Mouse (Mus musculus): ENCODE results near the gene Slc47a1.

Gene Slc47a1

DNA sequence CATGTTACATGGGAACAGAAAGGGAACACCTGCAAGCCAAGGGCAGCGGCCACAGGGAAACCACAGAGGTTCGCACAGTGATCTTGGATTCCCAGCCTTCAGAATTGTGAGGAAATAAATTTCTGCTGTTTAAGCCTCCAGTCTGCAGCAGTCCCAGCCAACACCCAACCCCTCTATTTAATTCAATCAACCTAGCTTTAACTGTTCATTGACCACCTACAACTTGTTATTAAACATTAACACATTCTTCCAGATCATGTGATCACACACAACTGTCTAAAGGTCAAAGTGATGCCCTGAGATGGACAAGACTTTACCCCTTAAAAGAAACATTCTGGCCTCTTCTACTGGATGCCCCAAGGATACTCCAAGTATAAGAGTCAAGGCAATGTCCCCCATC lies 9.5 kb downstream of the Slc47a1 start:
- no peak for DNase-seq

DNA sequence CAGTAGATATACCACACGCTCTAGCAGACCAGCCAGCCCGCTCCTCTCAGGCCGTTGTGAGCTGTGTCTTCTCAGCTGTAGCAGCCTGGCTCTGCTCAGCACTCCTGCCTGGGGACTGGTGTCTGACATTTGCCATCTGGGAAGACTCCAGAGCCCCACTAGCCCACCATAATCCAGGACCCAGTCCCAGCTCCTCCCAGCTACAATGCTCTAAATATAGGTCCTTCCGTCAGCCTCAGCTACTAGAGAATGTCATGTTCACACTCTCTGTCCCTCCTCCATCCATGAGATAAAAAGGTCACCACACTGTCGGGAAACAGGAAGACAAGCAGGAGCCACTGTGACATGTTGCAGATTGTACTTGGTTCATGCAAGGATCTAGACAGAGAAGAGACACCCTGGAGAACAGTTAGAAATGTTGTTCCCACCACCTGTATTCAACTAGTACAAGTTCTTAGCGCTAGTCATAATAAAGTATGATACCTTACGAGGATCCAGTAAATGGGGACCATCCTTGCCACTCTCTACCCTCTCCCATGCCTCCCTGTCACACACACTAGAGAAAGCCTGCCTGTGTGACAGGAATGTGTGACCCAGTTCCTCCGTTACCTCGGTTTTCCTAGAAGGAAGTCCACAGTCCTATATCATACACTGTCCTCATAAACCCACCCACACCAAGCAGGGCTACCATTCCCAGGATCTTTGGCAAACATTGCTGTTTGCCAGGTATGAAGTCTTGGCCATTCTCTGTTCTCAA lies 11.4 kb downstream of the Slc47a1 start:
- peak; percentile 37 for DNase-seq

- no peak for DNase-seq
Observed at GRCm38 (mm10) chr11:61365938-61366337, 12.2 kb downstream of the Slc47a1 start.

GRCm38 (mm10) chr11:61364096-61364495 lies 14.0 kb downstream of the Slc47a1 start:
- no peak for DNase-seq

GRCm38 (mm10) chr11:61361515-61362190 lies 16.5 kb downstream of the Slc47a1 start:
- DNase-seq = no peak

- DNase-seq = no peak
Observed at GRCm38 (mm10) chr11:61356600-61356999, 21.5 kb downstream of the Slc47a1 start.

- no peak for DNase-seq
Observed at GRCm38 (mm10) chr11:61356111-61356510, 22.0 kb downstream of the Slc47a1 start.

DNA sequence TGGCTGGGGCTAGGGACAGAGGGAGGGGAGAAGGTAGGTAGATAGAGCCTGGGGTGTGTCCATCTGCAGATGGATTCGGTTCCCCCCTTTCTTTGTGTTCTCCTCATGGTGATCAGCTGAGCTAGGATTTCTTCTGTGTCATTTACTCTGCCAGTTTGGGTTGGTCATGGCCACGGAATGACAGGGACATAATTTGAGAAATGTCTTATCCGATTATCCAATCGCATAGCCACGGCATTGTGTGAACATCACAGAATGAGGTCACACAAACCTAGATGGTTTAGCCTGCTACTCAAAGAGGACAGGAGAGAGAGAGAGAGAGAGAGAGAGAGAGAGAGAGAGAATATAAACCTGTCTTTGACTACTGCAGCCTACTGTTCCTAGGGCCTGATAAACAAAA lies 22.8 kb downstream of the Slc47a1 start:
- DNase-seq = no peak

GRCm38 (mm10) chr11:61354346-61354745 lies 23.8 kb downstream of the Slc47a1 start:
- no peak for DNase-seq

GRCm38 (mm10) chr11:61353038-61353437 lies 25.1 kb downstream of the Slc47a1 start:
- no peak for DNase-seq

DNA sequence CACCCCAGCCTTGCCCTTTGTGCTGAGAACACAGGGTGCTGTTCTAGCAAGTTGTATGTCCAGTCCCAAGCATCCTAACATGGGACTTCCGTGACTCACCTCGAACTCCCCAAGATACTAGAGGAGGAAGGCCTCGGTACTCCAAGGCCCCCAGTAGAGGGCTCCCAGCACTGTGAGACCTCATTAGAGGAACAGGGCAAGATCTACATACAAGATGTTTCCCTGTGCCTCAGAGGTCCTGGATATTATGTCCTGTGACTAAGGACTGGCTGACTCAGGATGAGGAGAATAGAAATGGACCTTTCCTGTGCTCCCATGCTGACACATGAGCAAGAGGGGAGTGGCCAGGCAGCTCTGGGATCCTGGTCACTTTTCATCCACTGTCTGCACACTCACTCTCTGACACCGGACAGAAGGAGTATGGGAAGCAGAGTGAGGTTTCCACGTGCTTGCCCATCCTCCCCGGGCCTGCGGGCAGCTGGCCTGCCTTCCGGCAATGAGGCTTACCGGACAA lies 25.9 kb downstream of the Slc47a1 start:
- DNase-seq = peak; percentile 21

- DNase-seq = peak; percentile 83
Observed at GRCm38 (mm10) chr11:61349337-61349736, 28.8 kb downstream of the Slc47a1 start.

DNA sequence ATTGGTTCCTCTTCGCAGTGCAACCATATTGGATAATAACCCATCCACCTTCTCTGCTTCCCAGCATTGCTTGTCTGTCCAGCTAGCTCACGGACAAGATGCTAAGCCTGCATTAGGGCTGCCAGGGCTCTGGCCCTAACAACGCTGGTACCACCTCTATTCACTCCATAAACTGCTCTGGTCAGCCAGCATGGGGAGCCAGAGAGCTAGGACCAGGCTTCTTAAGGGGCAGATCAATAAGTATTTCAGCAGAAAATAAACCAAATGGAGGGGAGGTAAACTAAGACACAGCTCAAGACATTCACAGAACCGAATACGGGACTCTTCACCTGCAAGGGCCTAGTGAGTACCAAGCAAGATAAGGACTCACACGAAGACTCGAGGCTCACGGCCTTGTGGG lies 32.0 kb downstream of the Slc47a1 start:
- no peak for DNase-seq

DNA sequence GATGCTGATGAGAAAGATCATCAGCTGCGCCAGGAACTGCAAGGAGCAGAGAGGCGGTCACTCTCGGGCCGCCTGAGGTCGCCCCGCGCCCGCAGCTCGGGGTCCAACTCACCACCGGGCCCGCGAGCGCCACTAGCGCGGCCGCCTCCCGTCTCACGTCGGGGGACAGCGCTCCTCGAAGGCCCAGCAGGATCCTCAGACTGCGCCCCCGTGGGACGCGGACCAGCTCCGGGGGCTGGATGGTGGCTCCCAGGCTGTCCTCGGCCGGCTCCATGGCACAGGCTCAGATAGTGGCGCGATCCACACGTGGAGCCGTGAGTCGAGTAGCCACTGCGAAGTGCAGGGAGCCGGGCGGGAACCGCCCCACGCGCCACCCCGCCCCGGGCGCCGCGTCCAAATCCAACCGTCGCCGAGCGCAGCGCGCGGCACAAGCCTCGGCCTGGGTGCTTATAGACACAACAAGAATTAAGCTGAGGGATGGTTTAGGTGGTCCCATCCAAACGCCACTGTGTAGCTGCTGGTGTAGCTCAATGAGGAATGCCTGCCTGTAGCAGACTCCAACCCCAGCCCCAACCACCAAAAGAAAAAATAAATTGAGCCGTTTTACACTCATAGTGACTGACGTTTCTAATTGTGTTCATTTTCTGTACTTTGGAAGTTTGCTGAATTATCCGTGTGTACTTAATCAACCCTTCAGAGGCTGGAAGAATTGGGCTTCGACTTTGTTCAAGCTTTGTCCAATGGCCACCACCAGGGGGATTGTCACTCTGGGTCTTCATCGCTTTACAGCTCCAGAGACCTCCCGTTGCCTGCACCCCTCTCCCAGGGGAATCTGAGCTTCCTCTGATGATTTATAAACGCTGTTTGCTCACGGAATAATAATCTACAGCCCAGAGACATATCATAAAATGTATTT lies 35.4 kb downstream of the Slc47a1 start, which contains the start of gene Slc47a2:
Gene Slc47a2 (minus strand): TSS at position 356 of the 916 bp plus-strand sequence.
- peak; percentile 66 for DNase-seq

DNA sequence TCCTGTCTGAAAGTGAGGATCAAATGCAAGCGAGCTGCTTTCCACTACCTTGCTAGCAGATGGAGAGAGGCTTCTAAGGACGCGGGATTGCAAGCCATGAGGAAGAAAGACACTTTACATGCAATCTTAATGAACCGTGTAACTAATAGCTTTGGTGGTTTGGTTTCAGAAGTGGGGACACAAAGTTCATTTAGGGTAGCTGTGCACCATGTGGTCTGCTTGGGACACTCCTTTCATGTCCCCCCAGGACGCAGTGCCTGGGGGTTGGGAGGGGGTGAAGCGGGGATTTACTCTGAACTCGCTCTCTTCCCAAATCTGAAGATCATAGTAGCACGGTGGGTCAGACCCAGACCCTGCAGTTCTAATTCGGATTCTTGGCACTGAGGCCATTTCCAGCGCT lies 36.2 kb downstream of the Slc47a1 start:
- DNase-seq = no peak

DNA sequence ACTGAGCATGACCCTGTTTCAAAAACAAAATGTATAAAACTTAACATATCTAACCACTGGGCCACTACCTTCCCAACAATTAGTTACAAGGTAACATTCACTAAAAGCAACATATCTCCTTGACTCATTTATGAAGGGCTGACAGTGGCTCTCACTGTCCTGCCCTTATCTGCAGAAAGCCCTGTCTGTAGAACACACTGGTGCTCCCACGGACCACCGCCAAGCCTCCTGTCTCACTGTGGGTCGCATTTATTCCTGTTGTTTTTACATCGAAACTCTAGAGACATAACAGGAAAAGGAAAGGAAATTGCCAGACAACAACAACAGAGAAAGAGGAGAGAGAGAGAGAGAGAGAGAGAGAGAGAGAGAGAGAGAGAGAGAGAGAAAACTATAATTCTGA lies 36.9 kb downstream of the Slc47a1 start:
- DNase-seq = no peak

DNA sequence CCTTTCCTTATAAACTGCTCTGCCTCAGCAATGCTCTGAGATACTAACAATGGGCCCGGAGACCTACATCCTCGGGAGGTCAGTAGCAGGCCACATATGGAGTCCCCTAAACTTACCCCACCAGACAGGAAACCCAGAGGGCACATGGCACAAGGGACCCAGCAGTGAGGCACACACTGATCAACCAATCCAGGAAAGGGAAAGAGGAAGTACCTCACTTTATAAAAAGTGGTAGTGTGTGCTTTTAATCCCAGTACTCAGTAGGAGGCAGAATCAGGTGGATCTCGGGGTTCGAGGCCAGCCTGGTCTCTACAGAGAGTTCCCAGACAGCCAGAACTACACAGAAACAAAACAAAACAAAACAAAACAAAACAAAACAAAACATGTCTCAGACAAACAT lies 37.8 kb downstream of the Slc47a1 start:
- DNase-seq = no peak

- DNase-seq = no peak
Observed at GRCm38 (mm10) chr11:61337586-61337985, 40.6 kb downstream of the Slc47a1 start.

DNA sequence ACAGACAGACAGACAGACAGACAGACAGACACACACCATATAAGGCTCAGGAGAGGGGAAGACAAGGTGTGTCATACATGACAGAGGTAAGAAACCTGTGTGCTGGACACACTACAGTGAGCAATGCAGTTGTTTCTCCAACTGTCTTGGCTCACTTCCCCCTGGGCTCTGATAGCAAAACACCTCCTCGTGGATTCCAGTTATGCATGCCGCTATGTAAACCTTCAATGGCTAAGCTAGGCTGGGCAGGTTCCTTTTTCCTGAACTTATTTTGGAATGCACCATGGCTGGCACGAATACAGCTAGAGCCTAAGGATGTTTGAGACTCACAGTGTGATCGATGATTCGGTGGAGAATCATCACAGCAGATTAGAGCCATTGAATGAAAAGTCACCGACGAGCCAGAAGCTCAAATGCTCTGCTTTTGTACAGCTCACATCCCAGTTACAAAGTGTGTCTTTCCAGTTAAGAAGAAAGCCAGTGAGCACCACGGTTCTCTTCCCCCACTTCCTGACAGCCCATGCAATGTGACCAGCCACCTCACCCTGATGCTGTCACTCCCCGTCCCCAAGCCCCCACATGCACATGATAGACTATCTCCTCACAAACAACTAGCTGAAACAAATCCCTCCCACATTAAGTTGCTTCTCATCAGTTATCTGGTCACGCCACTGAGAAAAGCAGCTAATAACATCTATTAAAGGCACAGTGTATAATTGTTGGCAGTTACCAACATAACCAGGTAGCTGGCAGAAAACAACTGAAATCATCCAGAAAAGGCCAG lies 57.0 kb downstream of the Slc47a1 start:
- no peak for DNase-seq

DNA sequence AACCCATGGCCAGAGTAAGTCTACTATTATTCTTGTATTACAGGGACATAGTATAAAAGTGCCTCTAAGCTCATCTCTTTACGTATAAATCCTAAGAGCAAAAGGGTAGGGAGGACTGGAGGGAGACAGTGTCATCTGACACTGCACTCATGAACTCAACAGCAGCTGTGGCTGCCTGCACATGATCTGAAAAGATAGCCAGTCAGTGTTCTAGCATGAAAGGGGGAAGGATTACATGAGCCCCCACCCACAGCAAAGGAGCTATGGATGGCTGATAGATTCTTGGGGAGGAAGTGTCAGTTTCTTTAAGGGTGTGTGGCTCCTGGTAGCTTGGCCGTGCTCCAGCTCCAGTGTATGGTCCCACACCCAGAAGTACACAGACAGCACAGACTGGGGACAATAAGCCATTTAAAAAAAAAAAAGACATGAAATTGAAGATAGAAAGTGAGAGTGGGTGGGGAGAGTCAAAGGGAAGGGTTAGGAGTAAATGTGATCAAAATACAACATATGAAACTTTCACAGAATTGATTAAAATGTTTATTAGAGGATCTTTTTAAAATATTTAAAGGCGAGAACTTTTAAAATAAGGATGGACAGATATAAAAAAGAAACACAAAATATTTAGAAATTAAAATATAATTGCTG lies 58.1 kb downstream of the Slc47a1 start:
- peak; percentile 17 for DNase-seq

DNA sequence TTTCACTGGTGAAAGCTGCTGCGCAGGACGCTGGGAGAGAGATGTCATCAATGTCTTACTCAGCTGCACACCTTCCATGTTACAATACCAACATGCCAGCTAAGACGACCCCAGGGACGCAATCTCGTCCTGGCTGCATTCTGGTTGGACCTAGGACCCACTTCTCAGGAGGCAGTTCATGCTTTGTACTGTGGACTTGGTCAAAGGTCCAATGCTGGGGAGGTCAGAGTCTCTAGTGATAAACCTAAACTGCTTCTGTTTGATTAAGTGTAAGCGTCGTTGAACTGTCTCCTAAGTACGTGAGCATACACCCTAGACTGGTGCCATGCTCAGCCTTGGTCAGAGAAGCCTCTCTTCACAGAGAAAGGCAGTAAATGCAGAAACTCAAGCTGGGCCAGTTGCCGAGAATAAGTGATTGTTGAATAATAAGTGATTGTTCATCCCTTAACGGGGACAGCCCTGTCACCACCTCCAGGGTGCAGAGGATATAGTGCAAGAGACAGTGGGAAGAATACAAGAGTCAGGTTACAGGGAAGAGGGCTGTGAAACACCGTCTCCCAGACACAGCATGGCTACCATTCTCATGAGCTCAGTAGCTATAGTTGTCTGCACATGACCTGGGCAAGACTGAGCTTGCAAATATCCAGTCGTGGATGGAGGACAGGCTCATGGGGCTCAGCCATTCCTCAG lies 58.8 kb downstream of the Slc47a1 start:
- DNase-seq = no peak

Measured in lung, postnatal 10 days (tissue).